Mouse (Mus musculus) liver, embryonic 15.5 days (tissue): ENCODE results near the gene Ltn1. TPM values are rescaled to one million over a fixed set of nuclear protein-coding genes. Genes with fewer than 3 reads are reported as not detected.

ENCODE experiments used
- ATAC-seq: fragments of 200-750 bp; cut with Nextera tagmentation; 2 replicates; pipeline ENCODE4 v1.8.0; 2017; ENCODE audit warnings: moderate number of reproducible peaks, mild to moderate bottlenecking, moderate library complexity; ENCODE audit not compliant: insufficient read depth
- H3K27ac ChIP-seq: fragments of 300-500 bp; sonication (generic); replicated peaks from 2 replicates; pipeline ENCODE4 v1.5.1; 2015; ENCODE audit warnings: mild to moderate bottlenecking, inconsistent platforms
- H3K27me3 ChIP-seq: fragments of 300-500 bp; sonication (generic); 2 replicates; pipeline ENCODE4 v1.6.1; 2015; ENCODE audit warnings: mild to moderate bottlenecking, inconsistent platforms
- H3K36me3 ChIP-seq: fragments of 300-500 bp; sonication (generic); replicated peaks from 2 replicates; pipeline ENCODE4 v1.6.1; 2015; ENCODE audit warnings: moderate library complexity, mild to moderate bottlenecking, inconsistent platforms
- H3K4me1 ChIP-seq: fragments of 300-500 bp; sonication (generic); replicated peaks from 2 replicates; pipeline ENCODE4 v1.6.1; 2015; ENCODE audit warnings: inconsistent platforms
- H3K4me2 ChIP-seq: fragments of 300-500 bp; sonication (generic); 2 replicates; pipeline ENCODE4 v1.6.1; 2015; ENCODE audit warnings: moderate library complexity, mild to moderate bottlenecking, inconsistent platforms
- H3K4me3 ChIP-seq: fragments of 300-500 bp; sonication (generic); replicated peaks from 2 replicates; pipeline ENCODE4 v1.5.1; 2015; ENCODE audit warnings: mild to moderate bottlenecking, inconsistent platforms
- H3K9ac ChIP-seq: fragments of 300-500 bp; sonication (generic); 2 replicates; pipeline ENCODE4 v1.6.1; 2015; ENCODE audit warnings: moderate library complexity, mild to moderate bottlenecking, inconsistent platforms
- H3K9me3 ChIP-seq: fragments of 300-500 bp; sonication (generic); replicated peaks from 2 replicates; pipeline ENCODE4 v1.6.1; 2016; ENCODE audit warnings: inconsistent platforms
- WGBS: fragments of 180-500 bp; shearing (Covaris S2); methylation state at CpG from one replicate; pipeline ENCODE4 v1.1.7; 2015; ENCODE audit warnings: mixed read lengths; ENCODE audit not compliant: insufficient replicate concordance; 5-methylcytosine and 5-hydroxymethylcytosine counted together
- polyA plus RNA-seq: library from polyadenylated mRNA; unstranded; fragments of >200 nt; fragmentation: Nextera tagmentation; extraction: Ambion mirVana; gene quantifications from 2 replicates; pipeline ENCODE4 v1.2.1, GENCODE M21; 2015

The Ltn1 gene
- polyA plus RNA-seq, 1 experiment from 2014 or later: 10.2 TPM

- Histone ChIP-seq H3K9ac (peak overlapping the region; percentile 76), H3K27me3 (no peaks in the 10 kb centered on the region), H3K4me1 (peaks cover 19% of the 10 kb centered on the region), H3K36me3 (no peaks in the 10 kb centered on the region), H3K4me3 (peak overlapping the region; percentile 80), H3K9me3 (no peaks in the 10 kb centered on the region), H3K4me2 (peak overlapping the region; percentile 76), H3K27ac (no peak overlapping the region)
- ATAC-seq: no peak
- 7% methylated on average over 9 of the region's 9 CpGs for WGBS
Observed at GRCm38 (mm10) chr16:87441089-87441488, 8.7 kb upstream of the Ltn1 start.

GRCm38 (mm10) chr16:87440184-87440686, 7.8 kb upstream of the Ltn1 start, which contains the start of gene Rwdd2b:
Gene Rwdd2b (minus strand): TSS chr16:87440573.
- under 1% methylated on average over 37 of the region's 38 CpGs for WGBS

GRCm38 (mm10) chr16:87438697-87439096, 6.3 kb upstream of the Ltn1 start:
- WGBS: 74% methylated on average over 8 of the region's 8 CpGs
- Histone ChIP-seq H3K9me3 (no peaks in the 10 kb centered on the region), H3K4me1 (peaks cover 19% of the 10 kb centered on the region), H3K27me3 (no peaks in the 10 kb centered on the region), H3K27ac (no peak overlapping the region), H3K9ac (no peak overlapping the region), H3K4me3 (no peak overlapping the region), H3K4me2 (no peak overlapping the region), H3K36me3 (no peaks in the 10 kb centered on the region)
- no peak for ATAC-seq

More at GRCm38 (mm10) chr16:87440184-87440686, 7.8 kb upstream of the Ltn1 start, which contains the start of gene Rwdd2b:
- Histone ChIP-seq H3K4me1 (peaks cover 19% of the 10 kb centered on the region), H3K36me3 (no peaks in the 10 kb centered on the region), H3K4me3 (peak within 1 kb of the TSS; percentile 80), H3K9ac (peak within 1 kb of the TSS; percentile 76), H3K27me3 (no peaks in the 10 kb centered on the region), H3K4me2 (peak within 1 kb of the TSS; percentile 76), H3K27ac (peak within 1 kb of the TSS; percentile 84), H3K9me3 (no peaks in the 10 kb centered on the region)
- peak; percentile 95 for ATAC-seq

- 86% methylated on average over 21 of the region's 21 CpGs for WGBS
- no peak overlapping the region for H3K27ac ChIP-seq
- H3K4me1 ChIP-seq: peaks cover 23% of the 10 kb centered on the region
- no peak for ATAC-seq
- H3K36me3 ChIP-seq: no peaks in the 10 kb centered on the region
- H3K9me3 ChIP-seq: no peaks in the 10 kb centered on the region
- no peak overlapping the region for H3K4me3 ChIP-seq
- H3K9ac ChIP-seq: no peak overlapping the region
- H3K27me3 ChIP-seq: no peaks in the 10 kb centered on the region
- no peak overlapping the region for H3K4me2 ChIP-seq
Observed at GRCm38 (mm10) chr16:87437096-87437495, 4.7 kb upstream of the Ltn1 start.

GRCm38 (mm10) chr16:87435411-87436205, 3.2 kb upstream of the Ltn1 start:
- Histone ChIP-seq H3K4me1 (peaks cover 23% of the 10 kb centered on the region), H3K9ac (no peak overlapping the region), H3K4me3 (no peak overlapping the region), H3K9me3 (no peaks in the 10 kb centered on the region), H3K27me3 (no peaks in the 10 kb centered on the region), H3K4me2 (no peak overlapping the region), H3K27ac (no peak overlapping the region), H3K36me3 (no peaks in the 10 kb centered on the region)
- 71% methylated on average over 13 of the region's 13 CpGs for WGBS
- ATAC-seq: no peak

GRCm38 (mm10) chr16:87434946-87435345, 2.5 kb upstream of the Ltn1 start:
- no peaks in the 10 kb centered on the region for H3K27me3 ChIP-seq
- no peak for ATAC-seq
- no peak overlapping the region for H3K4me2 ChIP-seq
- WGBS: 64% methylated on average over 6 of the region's 6 CpGs
- H3K4me1 ChIP-seq: peaks cover 29% of the 10 kb centered on the region
- H3K9ac ChIP-seq: no peak overlapping the region
- no peak overlapping the region for H3K27ac ChIP-seq
- no peak overlapping the region for H3K4me3 ChIP-seq
- H3K36me3 ChIP-seq: no peaks in the 10 kb centered on the region
- no peaks in the 10 kb centered on the region for H3K9me3 ChIP-seq

GRCm38 (mm10) chr16:87434266-87434665, 1.9 kb upstream of the Ltn1 start:
- no peak for ATAC-seq
- Histone ChIP-seq H3K4me1 (peaks cover 25% of the 10 kb centered on the region), H3K4me3 (no peak overlapping the region), H3K36me3 (no peaks in the 10 kb centered on the region), H3K9me3 (no peaks in the 10 kb centered on the region), H3K9ac (no peak overlapping the region), H3K4me2 (no peak overlapping the region), H3K27me3 (no peaks in the 10 kb centered on the region), H3K27ac (no peak overlapping the region)
- WGBS: 85% methylated on average over 7 of the region's 7 CpGs

- ATAC-seq: no peak
Observed at GRCm38 (mm10) chr16:87427516-87427915, 4.9 kb downstream of the Ltn1 start.

GRCm38 (mm10) chr16:87420662-87421061, 11.8 kb downstream of the Ltn1 start:
- Histone ChIP-seq H3K9ac (no peak overlapping the region), H3K9me3 (no peaks in the 10 kb centered on the region), H3K36me3 (peaks cover 95% of the 10 kb centered on the region), H3K27ac (no peak overlapping the region), H3K4me1 (no peaks in the 10 kb centered on the region), H3K27me3 (no peaks in the 10 kb centered on the region), H3K4me3 (no peak overlapping the region), H3K4me2 (no peak overlapping the region)
- ATAC-seq: no peak
- 77% methylated on average over 8 of the region's 8 CpGs for WGBS

More at GRCm38 (mm10) chr16:87427516-87427915, 4.9 kb downstream of the Ltn1 start:
- 81% methylated on average over 8 of the region's 8 CpGs for WGBS
- peaks cover 21% of the 10 kb centered on the region for H3K4me1 ChIP-seq
- H3K9me3 ChIP-seq: no peaks in the 10 kb centered on the region
- H3K27me3 ChIP-seq: no peaks in the 10 kb centered on the region
- H3K4me2 ChIP-seq: no peak overlapping the region
- H3K4me3 ChIP-seq: no peak overlapping the region
- peaks cover 45% of the 10 kb centered on the region for H3K36me3 ChIP-seq
- H3K9ac ChIP-seq: no peak overlapping the region
- no peak overlapping the region for H3K27ac ChIP-seq

GRCm38 (mm10) chr16:87405001-87405400, 27.4 kb downstream of the Ltn1 start:
- no peaks in the 10 kb centered on the region for H3K27me3 ChIP-seq
- H3K4me1 ChIP-seq: no peaks in the 10 kb centered on the region
- no peak overlapping the region for H3K4me3 ChIP-seq
- H3K9me3 ChIP-seq: no peaks in the 10 kb centered on the region
- 78% methylated on average over 3 of the region's 3 CpGs for WGBS
- no peak overlapping the region for H3K4me2 ChIP-seq
- no peak overlapping the region for H3K9ac ChIP-seq
- H3K27ac ChIP-seq: no peak overlapping the region
- H3K36me3 ChIP-seq: peaks cover 84% of the 10 kb centered on the region
- ATAC-seq: peak; percentile 51; the same call in 1 of the 2 replicates

GRCm38 (mm10) chr16:87393813-87394548, 38.4 kb downstream of the Ltn1 start:
- H3K9me3 ChIP-seq: no peaks in the 10 kb centered on the region
- H3K4me2 ChIP-seq: no peak overlapping the region
- WGBS: 51% methylated on average over 16 of the region's 16 CpGs
- H3K27ac ChIP-seq: no peak overlapping the region
- H3K4me1 ChIP-seq: no peaks in the 10 kb centered on the region
- no peak overlapping the region for H3K9ac ChIP-seq
- no peak overlapping the region for H3K4me3 ChIP-seq
- ATAC-seq: no peak
- no peaks in the 10 kb centered on the region for H3K27me3 ChIP-seq
- H3K36me3 ChIP-seq: peaks cover 72% of the 10 kb centered on the region
